Mouse (Mus musculus) heart, embryonic 12.5 days (tissue): ENCODE results near the gene Gjd3. TPM values are rescaled to one million over a fixed set of nuclear protein-coding genes. Genes with fewer than 3 reads are reported as not detected.

Experiments used
- ATAC-seq: fragments of 200-750 bp; cut with Nextera tagmentation; 2 replicates; pipeline ENCODE4 v1.8.0; 2017; ENCODE audit warnings: moderate TSS enrichment, moderate library complexity; ENCODE audit not compliant: insufficient number of reproducible peaks, low FRiP score
- H3K27ac ChIP-seq: fragments of 300-500 bp; sonication (generic); 2 replicates; pipeline ENCODE4 v1.5.1; 2016; ENCODE audit warnings: mild to moderate bottlenecking, moderate library complexity; ENCODE audit not compliant: poor library complexity, severe bottlenecking
- H3K27me3 ChIP-seq: fragments of 300-500 bp; sonication (generic); replicated peaks from 2 replicates; pipeline ENCODE4 v1.6.1; 2016; ENCODE audit warnings: mild to moderate bottlenecking, moderate library complexity
- H3K36me3 ChIP-seq: fragments of 300-500 bp; sonication (generic); 2 replicates; pipeline ENCODE4 v1.6.1; 2016; ENCODE audit warnings: mild to moderate bottlenecking, moderate library complexity
- H3K4me1 ChIP-seq: fragments of 300-500 bp; sonication (generic); replicated peaks from 2 replicates; pipeline ENCODE4 v1.6.1; 2016; ENCODE audit warnings: mild to moderate bottlenecking
- H3K4me2 ChIP-seq: fragments of 300-500 bp; sonication (generic); 2 replicates; pipeline ENCODE4 v1.6.1; 2016; ENCODE audit warnings: mild to moderate bottlenecking, moderate library complexity
- H3K4me3 ChIP-seq: fragments of 300-500 bp; sonication (generic); 2 replicates; pipeline ENCODE4 v1.5.1; 2016; ENCODE audit warnings: mild to moderate bottlenecking
- H3K9ac ChIP-seq: fragments of 300-500 bp; sonication (generic); 2 replicates; pipeline ENCODE4 v1.6.1; 2016; ENCODE audit warnings: mild to moderate bottlenecking, moderate library complexity
- H3K9me3 ChIP-seq: fragments of 300-500 bp; sonication (generic); replicated peaks from 2 replicates; pipeline ENCODE4 v1.6.1; 2016; ENCODE audit warnings: mild to moderate bottlenecking, moderate library complexity
- WGBS: fragments of 180-500 bp; shearing (Covaris S2); methylation state at CpG from one replicate; pipeline ENCODE4 v1.1.7; 2016; 5-methylcytosine and 5-hydroxymethylcytosine counted together
- polyA plus RNA-seq: library from polyadenylated mRNA; unstranded; fragments of >200 nt; fragmentation: Nextera tagmentation; extraction: Ambion mirVana; gene quantifications from 2 replicates; pipeline ENCODE4 v1.2.1, GENCODE M21; 2016

Gene Gjd3
- 3.5 and 3.9 TPM in 2 replicates for polyA plus RNA-seq

DNA sequence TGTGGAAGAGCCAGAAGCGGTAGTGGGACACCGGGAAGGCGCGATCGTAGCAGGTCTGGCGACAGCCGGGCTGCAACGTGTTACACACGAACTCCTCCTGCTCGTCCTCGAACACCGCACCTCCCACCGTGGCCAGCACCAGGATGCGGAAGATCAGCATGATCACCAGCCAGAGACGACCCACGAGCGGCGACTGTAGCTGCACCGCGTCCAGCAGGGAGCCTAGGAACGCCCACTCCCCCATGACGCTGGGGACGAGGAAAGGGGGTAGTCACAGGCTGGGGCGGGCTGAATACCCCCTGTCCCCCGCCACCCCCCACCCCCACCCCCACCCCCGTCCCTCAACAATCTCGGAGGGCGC is at the start of gene Gjd3:
Gjd3 (minus strand) TSS at position 244 of the 361 bp plus-strand sequence.
- Histone ChIP-seq H3K9ac (peak within 1 kb of the TSS; percentile 81), H3K4me1 (peaks cover 43% of the 10 kb centered on the region), H3K27ac (0 out of 2 replicates have a peak within 1 kb of the TSS, but pooled peaks have one; percentile 5), H3K27me3 (peaks cover 40% of the 10 kb centered on the region), H3K36me3 (peaks cover 7% of the 10 kb centered on the region), H3K4me2 (peak within 1 kb of the TSS; percentile 99), H3K9me3 (no peaks in the 10 kb centered on the region), H3K4me3 (peak within 1 kb of the TSS; percentile 61)
- ATAC-seq: peak; percentile 27; the same call in 1 of the 2 replicates
- under 1% methylated on average over 28 of the region's 28 CpGs for WGBS

- H3K4me2 ChIP-seq: no peak overlapping the region
- no peak for ATAC-seq
- no peaks in the 10 kb centered on the region for H3K9me3 ChIP-seq
- H3K36me3 ChIP-seq: peaks cover 1% of the 10 kb centered on the region
- WGBS: 79% methylated on average over 12 of the region's 12 CpGs
- H3K4me1 ChIP-seq: peaks cover 12% of the 10 kb centered on the region
- no peaks in the 10 kb centered on the region for H3K27me3 ChIP-seq
- H3K4me3 ChIP-seq: no peak overlapping the region
- H3K27ac ChIP-seq: no peak overlapping the region
- H3K9ac ChIP-seq: no peak overlapping the region
Observed at GRCm38 (mm10) chr11:99026899-99027440, 44.2 kb upstream of the Gjd3 start.

- ATAC-seq: no peak
- Histone ChIP-seq H3K27ac (no peak overlapping the region), H3K4me1 (peaks cover 14% of the 10 kb centered on the region), H3K9me3 (no peaks in the 10 kb centered on the region), H3K9ac (no peak overlapping the region), H3K4me3 (no peak overlapping the region), H3K36me3 (peaks cover 11% of the 10 kb centered on the region), H3K27me3 (no peaks in the 10 kb centered on the region), H3K4me2 (no peak overlapping the region)
- WGBS: 84% methylated on average over 6 of the region's 6 CpGs
Observed at GRCm38 (mm10) chr11:99025878-99026277, 43.1 kb upstream of the Gjd3 start.

DNA sequence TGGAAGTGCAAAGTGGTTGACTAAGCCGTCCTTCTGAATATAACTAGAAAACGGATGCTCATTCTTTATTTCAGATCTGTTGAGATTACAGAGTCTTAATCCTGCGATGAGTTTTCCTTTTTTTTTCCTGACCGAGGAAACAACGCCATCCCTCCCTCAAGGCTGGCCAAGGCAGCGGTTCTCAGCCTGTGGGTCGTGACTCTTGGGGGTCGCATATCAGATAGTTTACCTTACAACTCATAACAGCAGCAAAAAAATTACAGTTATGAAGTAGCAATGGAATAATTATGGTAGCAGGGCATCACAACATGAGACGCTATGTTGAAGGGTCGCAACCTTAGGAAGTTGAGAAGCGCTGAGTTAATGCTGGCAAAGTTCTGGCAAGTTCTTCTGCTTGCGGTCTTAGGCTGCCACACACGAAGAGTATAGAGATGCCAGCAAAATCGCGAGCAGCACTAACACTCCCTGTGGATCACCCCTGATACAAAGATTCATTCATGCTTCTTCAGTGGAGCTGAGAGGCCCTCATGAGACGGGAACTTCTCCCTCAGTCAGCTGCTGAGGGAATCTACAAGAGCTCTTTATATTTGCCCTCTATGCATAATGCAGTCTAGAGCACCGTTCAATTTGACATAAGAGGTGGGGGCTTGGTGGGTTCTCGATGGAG is 41.8 kb upstream of the Gjd3 start:
- peak overlapping the region; percentile 39; the same call in 1 of the 2 replicates for H3K9ac ChIP-seq
- H3K4me2 ChIP-seq: peak overlapping the region; percentile 57
- H3K4me3 ChIP-seq: peak overlapping the region; percentile 41
- H3K36me3 ChIP-seq: peaks cover 24% of the 10 kb centered on the region
- no peak overlapping the region for H3K27ac ChIP-seq
- WGBS: 48% methylated on average over 18 of the region's 18 CpGs
- ATAC-seq: no peak
- no peaks in the 10 kb centered on the region for H3K27me3 ChIP-seq
- H3K9me3 ChIP-seq: no peaks in the 10 kb centered on the region
- peaks cover 14% of the 10 kb centered on the region for H3K4me1 ChIP-seq

DNA sequence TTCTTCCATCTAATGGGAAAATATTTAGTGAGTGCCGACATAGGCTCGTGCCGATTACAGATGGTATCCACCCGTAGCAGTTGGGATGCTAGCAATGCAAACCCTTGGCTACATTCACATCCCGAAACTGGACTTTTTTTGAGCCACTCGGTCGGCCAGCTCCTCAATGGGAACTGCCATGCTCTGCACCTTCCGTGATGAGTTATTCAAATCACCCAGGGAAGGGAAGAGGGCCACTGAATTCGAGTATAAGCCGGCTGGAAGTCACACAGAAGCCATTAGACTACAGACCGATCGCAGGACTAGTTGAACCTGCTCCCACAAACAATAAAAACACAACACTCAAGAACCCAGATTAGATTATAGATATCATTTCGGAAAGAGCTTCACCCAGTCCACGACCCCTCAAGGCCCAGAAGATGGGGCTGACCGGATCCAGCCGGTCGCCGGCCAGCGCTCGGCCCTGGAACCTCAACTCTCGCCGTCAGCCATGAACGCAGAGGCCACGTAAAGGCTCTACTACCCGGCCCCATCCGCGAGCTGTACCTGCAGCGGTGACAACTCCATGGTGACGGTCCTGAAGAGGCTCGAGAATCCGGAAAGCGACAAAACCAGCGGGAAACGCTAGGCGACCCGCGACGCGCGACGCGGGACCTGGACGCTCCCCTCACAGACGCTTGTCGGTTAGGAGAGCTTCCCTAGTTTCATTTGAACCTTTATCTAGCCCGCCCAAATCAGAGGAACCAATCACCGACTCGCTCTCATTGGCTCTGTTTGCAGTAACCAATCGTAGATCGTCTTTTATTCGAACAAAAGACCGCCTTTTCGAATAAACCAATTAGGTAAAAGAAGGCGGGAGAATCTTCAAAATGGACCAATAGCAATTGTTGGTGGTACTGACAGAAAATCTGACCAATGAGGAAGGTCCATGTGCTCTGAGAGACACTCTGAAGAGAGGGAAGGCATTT is 41.0 kb upstream of the Gjd3 start, which contains the start of gene Top2a:
Top2a (minus strand) TSS at position 690 of the 968 bp plus-strand sequence.
- H3K4me3 ChIP-seq: peak within 1 kb of the TSS; percentile 74
- no peaks in the 10 kb centered on the region for H3K27me3 ChIP-seq
- peak within 1 kb of the TSS; percentile 76 for H3K9ac ChIP-seq
- H3K27ac ChIP-seq: peak within 1 kb of the TSS; percentile 41
- H3K4me2 ChIP-seq: peak within 1 kb of the TSS; percentile 72
- peak; percentile 93 for ATAC-seq
- no peaks in the 10 kb centered on the region for H3K9me3 ChIP-seq
- WGBS: under 1% methylated on average over 54 of the region's 54 CpGs
- H3K36me3 ChIP-seq: peaks cover 30% of the 10 kb centered on the region
- H3K4me1 ChIP-seq: peaks cover 14% of the 10 kb centered on the region

- ATAC-seq: no peak
- WGBS: 8% methylated on average over 4 of the region's 4 CpGs
Observed at GRCm38 (mm10) chr11:99023094-99023493, 40.3 kb upstream of the Gjd3 start.

GRCm38 (mm10) chr11:99022384-99022933 is 39.6 kb upstream of the Gjd3 start:
- no peaks in the 10 kb centered on the region for H3K27me3 ChIP-seq
- no peak for ATAC-seq

More at GRCm38 (mm10) chr11:99023094-99023493, 40.3 kb upstream of the Gjd3 start:
- Histone ChIP-seq H3K4me2 (peak overlapping the region; percentile 72), H3K9me3 (no peaks in the 10 kb centered on the region), H3K36me3 (peaks cover 35% of the 10 kb centered on the region), H3K9ac (peak overlapping the region; percentile 76), H3K27me3 (no peaks in the 10 kb centered on the region), H3K27ac (no peak overlapping the region), H3K4me1 (peaks cover 14% of the 10 kb centered on the region), H3K4me3 (peak overlapping the region; percentile 74)

GRCm38 (mm10) chr11:99019844-99020243 is 37.0 kb upstream of the Gjd3 start:
- Histone ChIP-seq H3K4me2 (no peak overlapping the region), H3K27ac (no peak overlapping the region), H3K9me3 (no peaks in the 10 kb centered on the region), H3K27me3 (no peaks in the 10 kb centered on the region), H3K4me3 (no peak overlapping the region), H3K9ac (no peak overlapping the region), H3K4me1 (peaks cover 14% of the 10 kb centered on the region), H3K36me3 (peaks cover 65% of the 10 kb centered on the region)
- 95% methylated on average over 6 of the region's 6 CpGs for WGBS
- ATAC-seq: no peak

More at GRCm38 (mm10) chr11:99022384-99022933, 39.6 kb upstream of the Gjd3 start:
- Histone ChIP-seq H3K27ac (no peak overlapping the region), H3K9ac (no peak overlapping the region; the same call in 1 of the 2 replicates), H3K4me1 (peaks cover 14% of the 10 kb centered on the region), H3K36me3 (peaks cover 41% of the 10 kb centered on the region), H3K4me3 (peak overlapping the region; percentile 74), H3K9me3 (no peaks in the 10 kb centered on the region), H3K4me2 (peak overlapping the region; percentile 72)
- 82% methylated on average over 5 of the region's 5 CpGs for WGBS

- no peaks in the 10 kb centered on the region for H3K4me1 ChIP-seq
- H3K36me3 ChIP-seq: peaks cover 89% of the 10 kb centered on the region
- H3K9ac ChIP-seq: no peak overlapping the region
- no peak overlapping the region for H3K4me2 ChIP-seq
- no peaks in the 10 kb centered on the region for H3K27me3 ChIP-seq
- no peak for ATAC-seq
- WGBS: 97% methylated on average over 1 of the region's 1 CpGs
- no peaks in the 10 kb centered on the region for H3K9me3 ChIP-seq
- H3K4me3 ChIP-seq: no peak overlapping the region
- H3K27ac ChIP-seq: no peak overlapping the region
Observed at GRCm38 (mm10) chr11:99013856-99014255, 31.0 kb upstream of the Gjd3 start.

DNA sequence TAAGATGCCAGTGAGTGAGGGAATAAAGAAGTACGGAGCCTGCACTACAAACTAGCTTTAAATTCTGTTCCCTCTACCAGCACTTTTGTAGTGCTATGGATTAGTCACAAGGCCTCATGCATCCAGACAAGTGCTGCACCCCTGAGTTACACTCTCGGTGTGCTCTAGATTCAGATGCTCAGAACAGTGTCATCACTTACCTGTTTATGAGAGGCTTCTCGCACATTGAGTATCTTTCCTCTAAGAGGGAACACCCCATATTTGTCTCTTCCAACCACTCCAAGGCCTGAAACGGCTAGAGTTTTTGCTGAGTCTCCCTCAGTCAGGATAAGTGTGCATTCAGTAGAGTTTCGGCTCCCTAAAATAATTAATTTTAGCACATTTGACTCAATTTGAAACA is 27.9 kb upstream of the Gjd3 start:
- H3K36me3 ChIP-seq: peaks cover 83% of the 10 kb centered on the region
- no peak for ATAC-seq
- H3K27me3 ChIP-seq: no peaks in the 10 kb centered on the region
- no peaks in the 10 kb centered on the region for H3K9me3 ChIP-seq
- no peak overlapping the region for H3K9ac ChIP-seq
- no peaks in the 10 kb centered on the region for H3K4me1 ChIP-seq
- H3K27ac ChIP-seq: no peak overlapping the region
- 95% methylated on average over 5 of the region's 5 CpGs for WGBS
- no peak overlapping the region for H3K4me3 ChIP-seq
- H3K4me2 ChIP-seq: no peak overlapping the region
